Comparison of ENCODE assay signal across 21 mouse cellular contexts in genomic region chr9:113413851-113414250, GRCm38 (mm10).
A peak's percentile ranks its signal among the peaks of the same experiment; 100 is the strongest.
DNase-seq lines count a peak whose midpoint lies in the region; ATAC-seq and TF ChIP-seq lines count a peak whose summit lies in the region.
"Had no signal": no experiment of that assay in that cellular context is flagged by ENCODE, and none has a peak within 500 bp of the region (broad histone marks: within the 10 kb centered on the region; RNA-seq: fewer than 3 reads in every experiment).

No protein-coding gene starts in this region.

- intact Hi-C loops in heart, postnatal 10 days (cut with DNase I): no loop called here
- intact Hi-C loops in heart, adult 2 months (cut with DNase I): no loop called here

- WGBS in heart, adult 2 months: 33% methylated on average over 3 of the region's 3 CpGs
- WGBS in kidney, embryonic 16.5 days: 59% methylated on average over 3 of the region's 3 CpGs
- 44% methylated on average over 3 of the region's 3 CpGs for WGBS in lung, embryonic 16.5 days

- peak; percentile 3 to 8 for DNase-seq in heart, postnatal 10 days
- no peak for DNase-seq in heart, adult 2 months
- peak; percentile 65 for DNase-seq in kidney, postnatal 10 days
- DNase-seq in lung, postnatal 25 days (ENCODE audit: low spot score): no peak
- peak; percentile 55 to 61 for DNase-seq in kidney, postnatal 4 days
- DNase-seq: adrenal gland, postnatal 10 days; B cell, adult 2 months; cerebellum, adult 11-12 months; cerebellum, adult 9-10 months; cerebellum, postnatal 25 days; gastrocnemius, postnatal 10 days; heart, adult 18-20 months had no signal

- no peak overlapping the region for H3K4me3 ChIP-seq in heart, adult 2 months
- H3K4me3 ChIP-seq in kidney, embryonic 16.5 days (ENCODE audit: low read length): no peak overlapping the region
- H3K4me3 ChIP-seq in lung, embryonic 16.5 days (ENCODE audit: low read length): no peak overlapping the region
- H3K4me3 ChIP-seq: embryonic facial prominence, embryonic 12.5 days; forebrain, embryonic 12.5 days; heart, embryonic 15.5 days had no signal

- TF ChIP-seq EP300 in heart, adult 2 months (IDR thresholded peaks at IDR 0.05; ENCODE audit: insufficient read depth, low read depth, low read length): no peak

- no peaks in the 10 kb centered on the region for H3K36me3 ChIP-seq in heart, adult 2 months (ENCODE audit: control insufficient read depth, insufficient read depth, low read length)
- H3K36me3 ChIP-seq in kidney, embryonic 16.5 days (ENCODE audit: insufficient read depth, low read length): no peaks in the 10 kb centered on the region
- no peaks in the 10 kb centered on the region for H3K36me3 ChIP-seq in lung, embryonic 16.5 days (ENCODE audit: control insufficient read depth, insufficient read depth, low read length)
- H3K36me3 ChIP-seq: embryonic facial prominence, embryonic 12.5 days; forebrain, embryonic 12.5 days; G1E; heart, embryonic 15.5 days had no signal

- H3K9ac ChIP-seq in heart, adult 2 months (ENCODE audit: low read depth, low read length): no peak overlapping the region
- H3K9ac ChIP-seq in kidney, embryonic 16.5 days (replicated peaks; ENCODE audit: low read length): no peak overlapping the region
- H3K9ac ChIP-seq in lung, embryonic 16.5 days (ENCODE audit: low read length): no peak overlapping the region
- H3K9ac ChIP-seq: embryonic facial prominence, embryonic 12.5 days; forebrain, embryonic 12.5 days; heart, embryonic 15.5 days had no signal

- H3K4me1 ChIP-seq in heart, adult 2 months (ENCODE audit: control insufficient read depth, insufficient read depth, low read length): no peaks in the 10 kb centered on the region
- 0 out of 2 replicates have a peak, but pooled peaks cover 10% of the 10 kb centered on the region for H3K4me1 ChIP-seq in kidney, embryonic 16.5 days (ENCODE audit: insufficient read depth, low read length)
- H3K4me1 ChIP-seq in lung, embryonic 16.5 days (replicated peaks; ENCODE audit: control insufficient read depth, insufficient read depth, low read length): peaks cover 5% of the 10 kb centered on the region
- H3K4me1 ChIP-seq: embryonic facial prominence, embryonic 12.5 days had no signal

- TF ChIP-seq POLR2A in heart, adult 2 months (IDR thresholded peaks at IDR 0.05; ENCODE audit: insufficient read depth, low read depth, low read length): no peak

- TF ChIP-seq CTCF in heart, adult 2 months (IDR thresholded peaks at IDR 0.05): no peak

- H3K4me2 ChIP-seq in kidney, embryonic 16.5 days (replicated peaks; ENCODE audit: low read depth, low read length): no peak overlapping the region
- no peak overlapping the region for H3K4me2 ChIP-seq in lung, embryonic 16.5 days (ENCODE audit: low read depth, low read length)
- H3K4me2 ChIP-seq: embryonic facial prominence, embryonic 12.5 days; forebrain, embryonic 12.5 days; heart, embryonic 11.5 days; heart, embryonic 15.5 days had no signal

- no peak for ATAC-seq in kidney, embryonic 16.5 days (ENCODE audit: low FRiP score, low TSS enrichment)
- peak; percentile 54; the same call in 1 of the 2 replicates for ATAC-seq in lung, embryonic 16.5 days (ENCODE audit: low read depth)
- ATAC-seq: CD4-positive, CD25-positive, alpha-beta regulatory T cell, adult 4 months; forebrain, embryonic 16.5 days had no signal

- no peaks in the 10 kb centered on the region for H3K9me3 ChIP-seq in kidney, embryonic 16.5 days (ENCODE audit: low read length)
- no peaks in the 10 kb centered on the region for H3K9me3 ChIP-seq in lung, embryonic 16.5 days (ENCODE audit: control insufficient read depth, low read length)
- H3K9me3 ChIP-seq: embryonic facial prominence, embryonic 12.5 days; forebrain, embryonic 12.5 days; heart, embryonic 15.5 days had no signal

- H3K27ac ChIP-seq in heart, adult 2 months: no peak overlapping the region
- H3K27ac ChIP-seq in kidney, embryonic 16.5 days (ENCODE audit: low read length): no peak overlapping the region
- H3K27ac ChIP-seq in lung, embryonic 16.5 days (ENCODE audit: low read length): no peak overlapping the region
- H3K27ac ChIP-seq: embryonic facial prominence, embryonic 12.5 days; forebrain, embryonic 12.5 days; heart, embryonic 15.5 days had no signal

- no peaks in the 10 kb centered on the region for H3K79me2 ChIP-seq in heart, adult 2 months (replicated peaks; ENCODE audit: control insufficient read depth, insufficient read depth, low read length)

- no peaks in the 10 kb centered on the region for H3K27me3 ChIP-seq in heart, adult 2 months (ENCODE audit: control insufficient read depth, insufficient read depth, low read length)
- H3K27me3 ChIP-seq in kidney, embryonic 16.5 days (ENCODE audit: insufficient read depth, low read length): no peaks in the 10 kb centered on the region
- no peaks in the 10 kb centered on the region for H3K27me3 ChIP-seq in lung, embryonic 16.5 days (ENCODE audit: control insufficient read depth, insufficient read depth, low read depth, low read length)
- H3K27me3 ChIP-seq: embryonic facial prominence, embryonic 12.5 days; forebrain, embryonic 12.5 days; heart, embryonic 15.5 days had no signal

Comparison
In these comparisons a context has a peak if more than half of its experiments do, and no peak if none do; other contexts are left out.
1. DNase-seq: peak in heart, postnatal 10 days (2 of 2), kidney, postnatal 10 days (single experiment) and kidney, postnatal 4 days (2 of 2); none in heart, adult 2 months (0 of 2) and lung, postnatal 25 days (single experiment).